Mouse (Mus musculus) intestine, embryonic 14.5 days (tissue): ENCODE results near the gene Adamts6. TPM values are rescaled to one million over a fixed set of nuclear protein-coding genes. Genes with fewer than 3 reads are reported as not detected.

Experiments
- ATAC-seq: fragments of 200-750 bp; cut with Nextera tagmentation; replicated peaks from 2 replicates; pipeline ENCODE4 v1.8.0; 2017; ENCODE audit warnings: low read depth, moderate number of reproducible peaks, moderate TSS enrichment, moderate library complexity; ENCODE audit not compliant: low FRiP score, low TSS enrichment
- DNase-seq: peaks from one replicate; pipeline ENCODE4 v3.0.0-alpha.2; 2018; ENCODE audit warnings: low spot score
- H3K27ac ChIP-seq: fragments of 300-500 bp; sonication (generic); 2 replicates; pipeline ENCODE4 v1.5.1; 2014; ENCODE audit warnings: low read depth, mild to moderate bottlenecking, control low read depth
- H3K27me3 ChIP-seq: fragments of 300-500 bp; sonication (generic); replicated peaks from 2 replicates; pipeline ENCODE4 v1.6.1; 2014; ENCODE audit warnings: low read length, control low read depth; ENCODE audit not compliant: control insufficient read depth, insufficient read depth
- H3K36me3 ChIP-seq: fragments of 300-500 bp; sonication (generic); 2 replicates; pipeline ENCODE4 v1.6.1; 2014; ENCODE audit warnings: low read length, control low read depth; ENCODE audit not compliant: control insufficient read depth, insufficient read depth
- H3K4me1 ChIP-seq: fragments of 300-500 bp; sonication (generic); replicated peaks from 2 replicates; pipeline ENCODE4 v1.6.1; 2014; ENCODE audit warnings: low read length, control low read depth, mixed read lengths; ENCODE audit not compliant: control insufficient read depth, insufficient read depth
- H3K4me2 ChIP-seq: fragments of 300-500 bp; sonication (generic); 2 replicates; pipeline ENCODE4 v1.6.1; 2014; ENCODE audit warnings: low read length
- H3K4me3 ChIP-seq: fragments of 300-500 bp; sonication (generic); 2 replicates; pipeline ENCODE4 v1.5.1; 2014; ENCODE audit warnings: low read depth, low read length, control low read depth, mixed read lengths
- H3K9ac ChIP-seq: fragments of 300-500 bp; sonication (generic); 2 replicates; pipeline ENCODE4 v1.6.1; 2014; ENCODE audit warnings: mild to moderate bottlenecking, low read length
- H3K9me3 ChIP-seq: fragments of 300-500 bp; sonication (generic); 2 replicates; pipeline ENCODE4 v1.6.1; 2016; ENCODE audit warnings: low read length, control low read depth; ENCODE audit not compliant: control insufficient read depth
- WGBS: fragments of 180-500 bp; shearing (Covaris S2); extraction: QIAGEN DNeasy Blood & Tissue Kit; methylation state at CpG from one replicate; pipeline ENCODE4 v1.1.7; 2014; 5-methylcytosine and 5-hydroxymethylcytosine counted together
- polyA plus RNA-seq: library from polyadenylated mRNA; unstranded; fragments of >200 nt; fragmentation: Nextera tagmentation; extraction: Ambion mirVana; gene quantifications from 2 replicates; pipeline ENCODE4 v1.2.1, GENCODE M21; 2014

Adamts6 gene
- polyA plus RNA-seq, 1 experiment from 2014 or later: 4.5 TPM

- no peaks in the 10 kb centered on the region; the same call in 1 of the 2 replicates for H3K4me1 ChIP-seq
- no peaks in the 10 kb centered on the region for H3K36me3 ChIP-seq
- H3K4me3 ChIP-seq: no peak overlapping the region
- 0 out of 2 replicates have a peak, but pooled peaks cover 2% of the 10 kb centered on the region for H3K9me3 ChIP-seq
- no peak overlapping the region for H3K27ac ChIP-seq
- no peak overlapping the region for H3K9ac ChIP-seq
- 50% methylated on average over 4 of the region's 4 CpGs for WGBS
- no peak overlapping the region for H3K4me2 ChIP-seq
- no peaks in the 10 kb centered on the region for H3K27me3 ChIP-seq
- DNase-seq (no peak), ATAC-seq (no peak)
Observed at GRCm38 (mm10) chr13:104525656-104526055, 238.0 kb downstream of the Adamts6 start.

- Histone ChIP-seq H3K9ac (no peak overlapping the region), H3K27me3 (no peaks in the 10 kb centered on the region), H3K9me3 (0 out of 2 replicates have a peak, but pooled peaks cover 2% of the 10 kb centered on the region), H3K27ac (no peak overlapping the region), H3K4me1 (no peaks in the 10 kb centered on the region; the same call in 1 of the 2 replicates), H3K36me3 (no peaks in the 10 kb centered on the region), H3K4me3 (no peak overlapping the region), H3K4me2 (no peak overlapping the region)
- ATAC-seq (no peak), DNase-seq (no peak)
Observed at GRCm38 (mm10) chr13:104529238-104529637, 241.6 kb downstream of the Adamts6 start.

GRCm38 (mm10) chr13:104531841-104532240, 244.2 kb downstream of the Adamts6 start:
- DNase-seq: no peak

GRCm38 (mm10) chr13:104532723-104533122, 245.1 kb downstream of the Adamts6 start:
- ATAC-seq: no peak
- WGBS: 92% methylated on average over 7 of the region's 7 CpGs
- Histone ChIP-seq H3K9ac (no peak overlapping the region), H3K36me3 (no peaks in the 10 kb centered on the region), H3K27me3 (no peaks in the 10 kb centered on the region), H3K4me2 (no peak overlapping the region), H3K9me3 (no peaks in the 10 kb centered on the region), H3K27ac (no peak overlapping the region), H3K4me3 (no peak overlapping the region), H3K4me1 (no peaks in the 10 kb centered on the region)
- no peak for DNase-seq

More at GRCm38 (mm10) chr13:104531841-104532240, 244.2 kb downstream of the Adamts6 start:
- Histone ChIP-seq H3K4me3 (no peak overlapping the region), H3K27ac (no peak overlapping the region), H3K9ac (no peak overlapping the region), H3K4me1 (no peaks in the 10 kb centered on the region), H3K27me3 (no peaks in the 10 kb centered on the region), H3K4me2 (no peak overlapping the region), H3K9me3 (no peaks in the 10 kb centered on the region), H3K36me3 (no peaks in the 10 kb centered on the region)
- ATAC-seq: no peak
- 92% methylated on average over 8 of the region's 8 CpGs for WGBS

- H3K9ac ChIP-seq: no peak overlapping the region
- H3K27ac ChIP-seq: no peak overlapping the region
- DNase-seq: no peak
- H3K4me3 ChIP-seq: no peak overlapping the region
- no peaks in the 10 kb centered on the region for H3K27me3 ChIP-seq
- no peaks in the 10 kb centered on the region for H3K4me1 ChIP-seq
- ATAC-seq: no peak
- no peaks in the 10 kb centered on the region for H3K36me3 ChIP-seq
- no peaks in the 10 kb centered on the region for H3K9me3 ChIP-seq
- WGBS: 62% methylated on average over 7 of the region's 7 CpGs
- H3K4me2 ChIP-seq: no peak overlapping the region
Observed at GRCm38 (mm10) chr13:104533806-104534495, 246.3 kb downstream of the Adamts6 start.

GRCm38 (mm10) chr13:104540861-104541398, 253.3 kb downstream of the Adamts6 start:
- H3K4me3 ChIP-seq: no peak overlapping the region
- H3K4me2 ChIP-seq: peak overlapping the region; percentile 11; the same call in 1 of the 2 replicates
- H3K27ac ChIP-seq: no peak overlapping the region
- H3K27me3 ChIP-seq: no peaks in the 10 kb centered on the region
- ATAC-seq (0 out of 2 replicates have a peak, but pooled peaks have one; percentile 50), DNase-seq (no peak)
- no peaks in the 10 kb centered on the region for H3K36me3 ChIP-seq
- H3K4me1 ChIP-seq: peaks cover 11% of the 10 kb centered on the region
- 35% methylated on average over 7 of the region's 7 CpGs for WGBS
- no peaks in the 10 kb centered on the region for H3K9me3 ChIP-seq
- H3K9ac ChIP-seq: no peak overlapping the region

GRCm38 (mm10) chr13:104542123-104542758, 254.6 kb downstream of the Adamts6 start:
- H3K27ac ChIP-seq: peak overlapping the region; percentile 70

GRCm38 (mm10) chr13:104542759-104543141, 255.1 kb downstream of the Adamts6 start:
- H3K4me3 ChIP-seq: no peak overlapping the region
- no peak overlapping the region for H3K4me2 ChIP-seq
- H3K36me3 ChIP-seq: no peaks in the 10 kb centered on the region
- no peaks in the 10 kb centered on the region for H3K9me3 ChIP-seq
- H3K4me1 ChIP-seq: peaks cover 11% of the 10 kb centered on the region
- ATAC-seq (no peak), DNase-seq (no peak)
- no peaks in the 10 kb centered on the region for H3K27me3 ChIP-seq
- no peak overlapping the region for H3K9ac ChIP-seq
- H3K27ac ChIP-seq: peak overlapping the region; percentile 70
- WGBS: 40% methylated on average over 4 of the region's 4 CpGs

More at GRCm38 (mm10) chr13:104542123-104542758, 254.6 kb downstream of the Adamts6 start:
- H3K4me2 ChIP-seq: no peak overlapping the region
- no peaks in the 10 kb centered on the region for H3K36me3 ChIP-seq
- H3K27me3 ChIP-seq: no peaks in the 10 kb centered on the region
- H3K4me3 ChIP-seq: no peak overlapping the region
- H3K9ac ChIP-seq: no peak overlapping the region
- WGBS: 67% methylated on average over 10 of the region's 10 CpGs
- ATAC-seq (no peak), DNase-seq (no peak)
- peaks cover 11% of the 10 kb centered on the region for H3K4me1 ChIP-seq
- H3K9me3 ChIP-seq: no peaks in the 10 kb centered on the region
